Mouse (Mus musculus) R1 (cell line): ENCODE measurements around the gene Usp43.

Experiments used
- DNase-seq: peaks from one replicate; pipeline ENCODE4 v3.0.0-alpha.2; 2018; ENCODE audit warnings: low read depth, low spot score

Usp43 gene

DNA sequence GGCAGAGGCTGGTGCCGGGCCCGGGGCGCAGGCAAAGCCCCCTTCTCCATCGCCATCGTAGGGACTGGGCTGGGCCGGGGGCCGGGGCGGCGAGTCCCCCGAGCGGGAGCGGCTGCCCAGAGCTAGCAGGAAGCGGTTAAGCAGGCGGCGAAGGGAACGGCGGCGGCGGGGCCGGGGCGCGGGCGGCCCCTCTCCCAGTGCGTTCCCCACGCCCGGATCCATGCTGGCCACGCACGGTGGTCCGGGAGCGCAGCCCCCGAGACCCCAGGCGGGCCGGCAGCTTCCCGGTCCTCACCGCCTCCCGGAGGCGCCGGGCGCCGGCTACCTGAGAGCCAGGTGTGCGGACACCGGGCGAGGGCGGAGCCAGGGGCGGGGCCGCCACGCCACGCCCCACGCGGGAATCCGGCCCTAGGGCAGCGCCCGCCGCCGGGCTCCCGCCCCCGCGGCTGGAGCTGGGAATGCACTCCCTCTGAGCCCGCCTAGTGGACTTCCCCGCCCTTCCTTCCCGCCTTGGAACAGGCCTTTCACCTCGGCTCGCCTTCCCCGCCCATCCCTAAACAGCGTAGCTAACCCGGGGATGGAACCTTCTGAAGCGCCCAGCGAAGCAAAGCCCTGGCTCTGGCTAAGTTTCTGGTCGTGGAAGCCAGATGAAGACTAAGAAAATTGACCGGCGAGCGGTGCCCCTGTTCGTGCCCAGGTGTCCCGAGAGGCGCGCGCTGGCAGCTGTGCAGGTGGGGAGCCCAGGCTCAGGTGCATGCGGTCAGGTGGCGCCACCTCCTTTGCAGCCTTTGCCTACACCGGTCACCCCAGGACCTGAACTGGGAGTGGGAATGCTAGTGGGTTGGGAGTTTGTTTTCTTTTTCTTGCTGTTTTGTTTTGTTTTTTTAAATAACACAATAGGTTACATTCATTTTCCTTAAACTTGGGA is at the start of gene Usp43:
Usp43 (minus strand) TSS at position 327 of the 928 bp plus-strand sequence.
- peak; percentile 90 for DNase-seq

DNA sequence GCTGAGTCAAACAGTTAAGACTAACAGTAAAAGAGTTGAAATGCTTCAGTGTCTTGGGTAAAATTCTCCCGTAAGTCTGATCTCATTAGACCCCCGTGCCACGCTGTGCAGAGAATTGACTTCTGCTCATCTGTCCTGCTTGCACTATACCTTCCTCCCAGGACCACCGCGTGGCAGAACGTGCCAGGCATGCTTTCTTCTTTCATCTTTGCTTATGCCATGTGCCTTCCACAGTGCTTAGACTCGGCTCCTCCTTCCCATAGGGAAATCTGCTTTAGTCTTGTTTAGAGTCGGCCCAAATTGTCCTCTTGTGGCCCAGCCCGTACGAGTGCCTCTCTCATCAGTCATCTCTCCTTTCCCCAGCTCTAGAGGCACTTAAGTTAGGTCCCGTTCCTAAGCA is 45.9 kb upstream of the Usp43 start:
- peak; percentile 4 for DNase-seq

DNA sequence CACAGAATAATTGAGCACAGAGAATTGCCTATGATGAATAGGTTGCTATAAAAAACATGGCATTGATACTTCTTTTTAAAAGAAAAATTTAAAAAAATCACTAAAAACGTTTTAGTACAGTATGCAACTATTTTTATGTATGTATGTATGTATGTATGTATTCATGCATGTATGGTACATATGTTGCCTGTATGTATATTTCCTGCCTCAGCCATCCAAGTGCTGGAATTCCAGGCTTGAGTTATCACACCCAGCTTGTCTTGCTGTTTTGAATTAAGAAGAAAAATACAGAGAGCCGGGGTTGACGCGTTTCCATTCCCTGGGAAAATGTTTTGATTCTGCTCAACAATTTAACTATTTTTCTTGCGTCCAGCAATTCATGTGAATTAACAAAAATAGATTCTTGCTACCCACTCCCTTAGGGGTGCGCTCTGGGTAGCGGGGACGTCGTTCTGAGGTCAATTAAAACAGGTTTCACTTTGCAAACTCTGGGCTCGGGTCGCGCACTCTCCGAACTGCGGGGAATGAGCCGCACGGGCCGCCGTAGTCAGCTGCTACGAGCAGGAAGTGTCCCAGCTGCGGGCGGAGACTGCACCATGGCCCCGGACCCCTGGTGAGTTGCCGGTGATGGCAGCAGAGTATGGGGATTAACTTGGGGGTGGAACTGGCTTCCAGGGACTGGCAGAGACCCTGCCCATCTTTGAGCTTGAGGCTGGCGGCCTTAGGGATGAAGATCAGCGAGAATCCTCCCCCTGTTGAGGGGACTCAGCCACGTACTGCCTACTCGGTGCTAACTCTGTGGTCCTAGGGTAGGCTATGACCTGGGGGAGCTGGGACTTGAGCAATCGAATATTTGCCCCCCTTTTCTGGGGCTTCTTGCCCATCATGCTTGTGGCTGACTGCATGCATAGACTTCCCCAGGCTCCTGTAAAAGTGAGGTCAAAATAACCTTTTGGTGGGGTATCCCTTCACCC is 44.2 kb upstream of the Usp43 start, which contains the start of gene Stx8:
Stx8 (plus strand) TSS at position 289 of the 974 bp plus-strand sequence.
- DNase-seq = peak; percentile 86

DNA sequence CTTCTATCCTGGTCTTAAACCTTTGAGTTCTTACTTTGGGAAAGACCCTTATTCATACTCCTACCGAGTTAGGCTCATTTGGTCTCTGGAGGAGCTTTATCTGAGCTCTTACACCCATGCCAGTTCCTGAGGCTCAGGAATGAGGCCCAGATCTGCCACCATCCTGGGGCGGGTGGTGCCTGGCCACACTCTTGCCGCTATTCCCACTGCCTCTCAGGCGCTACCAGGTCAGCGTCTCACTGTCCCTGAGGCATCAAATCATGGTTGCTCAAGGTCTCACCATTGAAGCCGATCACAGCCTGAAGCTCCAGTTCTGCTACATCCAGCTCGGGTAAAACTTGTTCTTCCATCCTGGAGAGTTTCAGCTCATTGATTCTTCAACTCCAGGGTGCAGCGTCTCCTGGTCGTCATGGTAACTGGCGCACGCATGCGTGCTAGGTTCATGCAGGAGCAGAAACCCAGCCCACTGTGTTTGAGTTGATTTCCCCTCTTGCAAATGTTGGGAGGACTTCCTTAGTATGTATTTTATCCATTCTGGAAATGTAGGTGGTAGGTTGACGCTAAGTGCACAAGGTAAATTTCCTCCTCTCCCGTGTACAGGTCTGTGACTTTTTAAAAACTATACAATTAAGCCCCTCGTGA is 43.4 kb upstream of the Usp43 start, which contains the start of gene Cfap52:
Cfap52 (minus strand) TSS at position 410 of the 642 bp plus-strand sequence.
- peak; percentile 90 for DNase-seq

GRCm38 (mm10) chr11:67964110-67964509 is 42.2 kb upstream of the Usp43 start:
- DNase-seq = peak; percentile 91

DNA sequence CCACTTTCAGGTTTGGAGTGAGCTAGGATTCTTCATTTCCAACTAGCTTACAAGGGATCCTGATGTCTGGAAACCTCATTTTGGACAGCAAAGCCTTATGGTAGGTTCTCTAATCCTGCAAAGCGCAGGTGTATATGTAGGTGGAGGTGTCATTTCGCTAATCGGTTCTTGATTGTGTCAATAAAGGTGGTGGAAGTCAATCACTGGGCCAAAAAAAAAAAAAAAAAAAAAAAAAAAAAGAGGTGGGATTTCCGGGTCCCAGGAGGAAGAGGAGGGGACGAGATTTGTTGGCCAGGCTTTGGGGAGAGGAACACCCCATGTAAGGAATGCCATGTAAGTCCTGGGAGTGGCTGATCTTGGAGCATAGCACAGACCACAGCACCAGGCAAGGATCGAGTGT is 32.5 kb upstream of the Usp43 start:
- peak; percentile 10 for DNase-seq

- no peak for DNase-seq
These were observed 31.7 kb upstream of the Usp43 start for GRCm38 (mm10) chr11:67953604-67954003.

- DNase-seq = no peak
These were observed 27.5 kb upstream of the Usp43 start for GRCm38 (mm10) chr11:67949475-67949874.

- DNase-seq = no peak
These were observed 26.3 kb upstream of the Usp43 start for GRCm38 (mm10) chr11:67948229-67948628.

- DNase-seq = peak; percentile 17
These were observed 10.2 kb upstream of the Usp43 start for GRCm38 (mm10) chr11:67932156-67932555.

DNA sequence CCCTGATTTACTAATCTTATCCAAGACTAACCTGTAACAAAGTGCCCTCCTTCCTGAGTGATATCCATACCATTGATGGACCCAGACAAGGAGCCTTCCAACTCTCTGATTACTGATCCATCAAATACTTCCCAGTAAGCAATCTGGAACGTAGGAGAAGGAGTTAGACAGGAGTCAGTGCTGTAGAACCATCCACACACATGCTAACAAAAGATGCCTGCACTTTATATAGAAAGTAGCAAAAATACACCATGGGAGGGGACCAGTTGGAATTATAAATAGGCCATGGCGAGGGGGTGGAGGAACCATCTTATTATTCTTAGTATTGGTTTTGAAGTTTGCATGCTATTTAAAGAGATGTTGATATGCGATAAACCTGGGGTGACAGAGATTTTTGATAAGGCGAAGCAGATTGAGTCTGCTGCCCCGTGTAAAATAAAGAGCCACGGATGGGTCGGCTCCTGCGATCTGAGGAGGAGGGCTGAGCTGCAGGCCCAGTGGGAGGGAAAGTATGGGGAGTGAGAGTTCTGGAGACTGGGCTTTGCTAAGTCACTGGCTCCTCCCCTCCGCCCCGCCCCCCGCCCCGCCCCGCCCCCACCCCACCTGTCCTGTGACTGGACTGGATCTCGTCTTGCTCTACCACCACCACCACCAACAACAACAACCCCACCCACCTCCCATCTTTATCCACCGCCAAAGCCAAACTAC is 4.5 kb upstream of the Usp43 start:
- DNase-seq = peak; percentile 67

DNA sequence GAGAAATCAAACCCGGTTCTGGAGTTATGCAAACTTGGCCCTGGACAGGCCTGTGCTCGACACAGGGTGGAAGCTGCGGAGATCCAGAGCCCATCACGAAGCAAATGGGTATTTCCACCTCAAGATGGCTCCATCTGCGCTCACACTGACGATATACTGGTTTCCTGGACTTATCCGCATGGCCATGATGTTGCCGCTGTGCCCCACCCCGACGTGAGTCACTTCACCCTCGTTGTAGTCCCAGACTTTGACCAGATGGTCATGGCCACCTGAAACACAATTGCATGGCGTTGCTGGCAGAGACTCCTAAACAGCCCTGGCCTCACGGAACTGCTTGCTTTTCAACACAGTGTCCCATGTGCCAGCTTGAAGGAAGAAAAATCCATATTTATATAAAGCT is 3.0 kb upstream of the Usp43 start:
- DNase-seq = no peak

- peak; percentile 61 for DNase-seq
These were observed 1.8 kb upstream of the Usp43 start for GRCm38 (mm10) chr11:67923720-67924119.

GRCm38 (mm10) chr11:67922755-67923125 is 787 bp upstream of the Usp43 start:
- peak; percentile 92 for DNase-seq

GRCm38 (mm10) chr11:67921091-67921826 is 694 bp downstream of the Usp43 start:
- peak; percentile 82 for DNase-seq

DNA sequence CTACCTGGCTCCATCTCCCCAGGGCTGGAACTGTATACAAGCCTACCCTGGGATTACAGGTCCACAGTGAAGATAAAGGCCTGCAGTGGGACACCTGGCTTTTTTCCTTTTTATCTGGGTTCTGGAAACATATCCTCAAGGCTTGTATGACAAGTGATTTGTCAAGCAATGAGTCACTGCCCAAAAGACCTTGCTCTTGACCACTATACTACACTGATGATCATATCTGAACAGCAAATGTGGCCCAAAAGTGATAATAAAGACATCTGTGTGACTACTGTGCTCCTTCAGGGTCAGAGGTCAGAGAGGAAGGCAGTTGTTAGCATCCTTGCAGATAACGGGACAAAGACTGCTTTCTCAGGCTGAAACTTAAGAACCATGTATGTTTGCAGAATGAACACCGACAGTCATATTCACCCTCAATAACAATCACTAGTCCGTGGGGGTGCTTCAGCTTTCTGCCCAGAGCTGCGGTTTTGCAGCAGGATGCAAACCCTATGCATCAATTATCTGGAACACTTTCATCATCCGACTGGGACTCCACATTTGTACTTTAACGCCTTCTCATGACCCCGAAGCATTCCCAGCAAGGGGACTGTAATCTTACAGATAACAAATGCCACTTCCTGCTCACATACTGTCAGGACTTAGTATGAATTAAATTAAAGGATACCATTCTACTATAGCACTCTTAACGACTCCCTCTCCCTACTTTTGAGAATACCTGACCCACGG is 1.6 kb downstream of the Usp43 start:
- DNase-seq = no peak

DNA sequence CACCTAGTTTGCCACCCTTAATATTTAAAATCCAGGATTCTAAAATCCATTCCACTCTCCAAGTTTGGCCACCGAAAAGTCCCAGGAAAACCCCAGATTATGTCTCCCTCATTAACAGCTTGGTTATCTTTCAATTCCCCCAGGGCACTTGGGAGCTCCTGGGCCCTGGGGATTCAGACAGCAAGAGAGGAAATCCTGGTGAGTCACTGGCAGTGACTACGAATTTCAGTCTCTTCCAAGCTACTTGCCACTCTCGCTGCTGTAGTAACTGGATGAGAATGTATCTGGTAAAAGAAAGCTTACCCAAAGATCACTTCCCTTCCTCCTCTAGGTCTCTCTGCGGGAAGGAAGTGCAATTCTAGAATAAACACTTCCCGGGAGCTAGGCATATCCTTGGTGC is 2.4 kb downstream of the Usp43 start:
- DNase-seq = no peak

GRCm38 (mm10) chr11:67917126-67917525 is 4.8 kb downstream of the Usp43 start:
- DNase-seq = peak; percentile 43

GRCm38 (mm10) chr11:67911074-67911473 is 10.9 kb downstream of the Usp43 start:
- DNase-seq = no peak
